Mouse (Mus musculus): ENCODE measurements around the gene Olfr502. TPM values are rescaled to one million over a fixed set of nuclear protein-coding genes. Genes with fewer than 3 reads are reported as not detected.
"Not testable (repeated sequence)": the region's sequence is repeated elsewhere in the genome, so short reads cannot be mapped to it uniquely, and the experiment has no call there.

The Olfr502 gene
- not detected in 2 replicates for polyA plus RNA-seq (2011; ENCODE audit: insufficient read depth, insufficient read length, low replicate concordance, missing spikeins)

DNA sequence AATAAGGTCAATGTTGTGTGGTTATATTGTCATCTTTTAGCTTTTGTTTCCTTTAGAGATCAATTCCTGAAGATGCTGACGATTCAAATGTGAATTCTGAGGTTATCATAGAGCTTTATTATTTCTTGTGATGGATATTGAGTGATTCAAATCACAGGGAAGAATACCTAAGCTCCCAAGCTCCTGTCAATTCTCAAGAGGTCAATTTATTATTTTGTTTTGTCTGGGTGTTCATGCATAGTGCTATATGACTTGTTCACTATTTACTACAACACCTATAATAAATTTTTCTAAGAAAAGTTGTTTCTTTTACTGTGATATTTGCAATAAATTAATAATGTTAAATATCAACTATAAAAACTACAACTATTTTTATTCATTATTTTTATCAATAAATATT lies at the start of gene Olfr502:
TSS of gene Olfr502 (minus strand) at position 101 of the 400 bp plus-strand sequence.
- Histone ChIP-seq H3K4me1 (ENCODE audit: control insufficient read depth, insufficient read depth, low read length) (no peaks in the 10 kb centered on the region), H3K27ac (ENCODE audit: control insufficient read depth, insufficient read depth, low read depth, low read length, poor library complexity) (no peak within 1 kb of the TSS), H3K4me3 (replicated peaks; ENCODE audit: control insufficient read depth, low read depth, low read length) (no peak within 1 kb of the TSS)
- TF ChIP-seq POLR2A (IDR thresholded peaks at IDR 0.05; ENCODE audit: borderline replicate concordance, control insufficient read depth, low read depth, low read length) (no peak), CTCF (IDR thresholded peaks at IDR 0.05; ENCODE audit: control insufficient read depth, insufficient read depth, low read length) (no peak)
- whole genome bisulfite sequencing, result 55% methylated on average over 1 of the region's 1 CpGs

DNA sequence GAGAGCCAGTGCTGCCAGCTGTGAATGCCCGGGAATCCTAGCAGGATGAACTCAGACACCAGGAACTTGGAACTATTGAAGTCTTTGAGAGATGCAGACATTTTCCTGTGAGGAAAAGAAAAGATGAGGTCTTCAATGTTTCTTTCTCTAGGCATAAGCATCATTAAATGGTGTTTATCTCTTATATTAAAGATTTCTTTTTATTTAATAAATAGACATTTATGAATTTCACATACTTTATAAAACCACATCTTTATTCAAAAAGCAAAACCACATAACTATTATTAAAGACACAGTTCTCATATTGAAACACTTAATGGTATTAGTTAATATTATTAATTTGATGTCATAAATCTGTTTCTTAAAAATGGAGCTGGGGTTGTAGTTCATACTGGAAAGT lies 40.8 kb upstream of the Olfr502 start, which contains the start of gene Olfr504:
TSS of gene Olfr504 (minus strand) at position 101 of the 400 bp plus-strand sequence.
- TF ChIP-seq POLR2A (IDR thresholded peaks at IDR 0.05; ENCODE audit: borderline replicate concordance, control insufficient read depth, low read depth, low read length), result no peak
- no peak for TF ChIP-seq CTCF (IDR thresholded peaks at IDR 0.05; ENCODE audit: control insufficient read depth, insufficient read depth, low read length)
- 48% methylated on average over 1 of the region's 1 CpGs for WGBS
- no peak within 1 kb of the TSS for H3K4me3 ChIP-seq (replicated peaks; ENCODE audit: control insufficient read depth, low read depth, low read length)
- no peaks in the 10 kb centered on the region for H3K4me1 ChIP-seq (ENCODE audit: control insufficient read depth, insufficient read depth, low read length)
- H3K27ac ChIP-seq (ENCODE audit: control insufficient read depth, insufficient read depth, low read depth, low read length, poor library complexity), result no peak within 1 kb of the TSS

DNA sequence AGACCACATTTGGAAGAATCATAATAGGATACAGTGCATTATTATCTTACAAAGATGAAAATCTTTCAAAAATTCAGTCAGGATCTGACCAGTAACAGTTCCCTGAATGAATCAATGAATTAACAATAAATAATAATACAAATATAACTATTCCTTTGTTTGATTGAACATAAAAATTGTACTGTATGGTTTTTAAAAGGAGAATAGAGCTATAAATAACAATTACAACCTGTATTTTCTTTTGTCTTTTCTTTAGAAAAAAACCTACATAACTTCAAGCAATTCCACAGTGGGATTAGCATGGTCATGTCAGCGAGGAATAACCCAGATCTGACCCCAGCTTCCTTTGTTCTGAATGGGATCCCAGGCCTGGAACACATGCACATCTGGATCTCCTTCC lies 19.4 kb upstream of the Olfr502 start, which contains the start of gene Olfr503:
TSS of gene Olfr503 (plus strand) at position 301 of the 400 bp plus-strand sequence.
- not testable (repeated sequence) for H3K4me3 ChIP-seq (replicated peaks; ENCODE audit: control insufficient read depth, low read depth, low read length)
- WGBS, result 21% methylated on average over 1 of the region's 1 CpGs

DNA sequence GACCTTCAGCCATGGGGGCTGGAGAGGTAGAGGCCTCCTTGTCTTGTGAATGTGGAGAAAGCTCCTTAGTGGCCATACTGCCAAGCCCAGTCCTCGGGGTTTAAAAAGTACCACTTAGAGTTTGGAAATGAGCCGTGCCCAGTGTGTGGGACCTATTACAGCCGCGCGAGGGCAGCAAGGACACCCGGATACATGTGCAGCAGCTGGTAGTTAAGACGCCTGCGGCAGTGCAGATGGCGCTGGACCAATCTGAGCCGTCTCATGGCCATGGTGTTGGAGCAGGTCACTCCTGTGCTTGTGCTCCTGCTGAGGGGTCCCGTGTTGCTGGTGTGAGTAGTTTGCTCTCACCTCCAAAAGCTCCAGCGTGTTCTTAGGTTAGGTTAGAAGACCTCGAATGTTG lies 17.6 kb upstream of the Olfr502 start:
- Histone ChIP-seq H3K27ac (ENCODE audit: control insufficient read depth, insufficient read depth, low read depth, low read length, poor library complexity) (no peak overlapping the region), H3K4me1 (ENCODE audit: control insufficient read depth, insufficient read depth, low read length) (no peaks in the 10 kb centered on the region), H3K4me3 (replicated peaks; ENCODE audit: control insufficient read depth, low read depth, low read length) (no peak overlapping the region)
- WGBS, result 76% methylated on average over 13 of the region's 13 CpGs
- TF ChIP-seq CTCF (IDR thresholded peaks at IDR 0.05; ENCODE audit: control insufficient read depth, insufficient read depth, low read length), result no peak
- no peak for TF ChIP-seq POLR2A (IDR thresholded peaks at IDR 0.05; ENCODE audit: borderline replicate concordance, control insufficient read depth, low read depth, low read length)

More for the DNA sequence above, 19.4 kb upstream of the Olfr502 start, which contains the start of gene Olfr503:
- not testable (repeated sequence) for H3K4me1 ChIP-seq (ENCODE audit: control insufficient read depth, insufficient read depth, low read length); H3K27ac ChIP-seq (ENCODE audit: control insufficient read depth, insufficient read depth, low read depth, low read length, poor library complexity)

Other genes with a start within 250 kb of the Olfr502 start
- not detected in 2 replicates for gene Olfr490, start 236.1 kb downstream of the Olfr502 start, polyA plus RNA-seq (2011; ENCODE audit: insufficient read depth, insufficient read length, low replicate concordance, missing spikeins)
- gene Olfr491, start 211.6 kb downstream of the Olfr502 start, polyA plus RNA-seq (2011; ENCODE audit: insufficient read depth, insufficient read length, low replicate concordance, missing spikeins), result not detected in 2 replicates
- gene Olfr492, start 201.4 kb downstream of the Olfr502 start, polyA plus RNA-seq (2011; ENCODE audit: insufficient read depth, insufficient read length, low replicate concordance, missing spikeins), result not detected in 2 replicates
- not detected in 2 replicates for gene Olfr493, start 178.1 kb downstream of the Olfr502 start, polyA plus RNA-seq (2011; ENCODE audit: insufficient read depth, insufficient read length, low replicate concordance, missing spikeins)
- not detected in 2 replicates for gene Olfr494, start 159.7 kb downstream of the Olfr502 start, polyA plus RNA-seq (2011; ENCODE audit: insufficient read depth, insufficient read length, low replicate concordance, missing spikeins)
- gene Olfr495, start 131.9 kb downstream of the Olfr502 start, polyA plus RNA-seq (2011; ENCODE audit: insufficient read depth, insufficient read length, low replicate concordance, missing spikeins), result not detected in 2 replicates
- not detected in 2 replicates for gene Olfr497, start 104.6 kb downstream of the Olfr502 start, polyA plus RNA-seq (2011; ENCODE audit: insufficient read depth, insufficient read length, low replicate concordance, missing spikeins)
- not detected in 2 replicates for gene Olfr498, start 59.7 kb downstream of the Olfr502 start, polyA plus RNA-seq (2011; ENCODE audit: insufficient read depth, insufficient read length, low replicate concordance, missing spikeins)
- gene Olfr503, start 19.5 kb upstream of the Olfr502 start, polyA plus RNA-seq (2011; ENCODE audit: insufficient read depth, insufficient read length, low replicate concordance, missing spikeins), result not detected in 2 replicates
- not detected in 2 replicates for gene Olfr504, start 40.7 kb upstream of the Olfr502 start, polyA plus RNA-seq (2011; ENCODE audit: insufficient read depth, insufficient read length, low replicate concordance, missing spikeins)
- gene Olfr506, start 85.7 kb upstream of the Olfr502 start, polyA plus RNA-seq (2011; ENCODE audit: insufficient read depth, insufficient read length, low replicate concordance, missing spikeins), result not detected in 2 replicates
- not detected in 2 replicates for gene Olfr507, start 96.7 kb upstream of the Olfr502 start, polyA plus RNA-seq (2011; ENCODE audit: insufficient read depth, insufficient read length, low replicate concordance, missing spikeins)
- gene Olfr508, start 104.9 kb upstream of the Olfr502 start, polyA plus RNA-seq (2011; ENCODE audit: insufficient read depth, insufficient read length, low replicate concordance, missing spikeins), result not detected in 2 replicates
- not detected in 2 replicates for gene Olfr509, start 126.8 kb upstream of the Olfr502 start, polyA plus RNA-seq (2011; ENCODE audit: insufficient read depth, insufficient read length, low replicate concordance, missing spikeins)
- not detected in 2 replicates for gene Olfr510, start 141.4 kb upstream of the Olfr502 start, polyA plus RNA-seq (2011; ENCODE audit: insufficient read depth, insufficient read length, low replicate concordance, missing spikeins)
- not detected in 2 replicates for gene Olfr512, start 188.3 kb upstream of the Olfr502 start, polyA plus RNA-seq (2011; ENCODE audit: insufficient read depth, insufficient read length, low replicate concordance, missing spikeins)
- not detected in 2 replicates for gene Olfr513, start 225.9 kb upstream of the Olfr502 start, polyA plus RNA-seq (2011; ENCODE audit: insufficient read depth, insufficient read length, low replicate concordance, missing spikeins)